Mouse (Mus musculus) MEL (cell line): ENCODE measurements at regions not wholly inside any gene's neighbourhood (a gene's known extent, or its start where the extent isn't known, plus 50 kb on each side); places are given as distances from the start of the nearest gene placed in this dataset.

Experiments used
- DNase-seq: peaks from one replicate; pipeline ENCODE4 v3.0.0; 2011; ENCODE audit warnings: low read depth, low spot score
- H3K27ac ChIP-seq: 2 replicates; pipeline ENCODE4 v1.5.1; 2012; ENCODE audit warnings: low read depth, mild to moderate bottlenecking, control low read depth, low read length, moderate library complexity; ENCODE audit not compliant: control insufficient read depth
- H3K27me3 ChIP-seq, 2 experiments: fragments of 150-350 bp in 1 of 2; sonication (generic) in 1 of 2; 2 replicates each; pipeline ENCODE4 v1.6.1; 2012; ENCODE audit warnings: low read length in 2 of 2, mild to moderate bottlenecking in 2 of 2, improper control_type of control experiment in 1 of 2, moderate library complexity in 1 of 2; ENCODE audit not compliant: insufficient read depth in 2 of 2, control insufficient read depth in 1 of 2
- H3K36me3 ChIP-seq, 2 experiments: 2 replicates each; pipeline ENCODE4 v1.6.1; 2012 to 2014; ENCODE audit warnings: low read length in 2 of 2, improper control_type of control experiment in 1 of 2, inconsistent platforms in 1 of 2, mild to moderate bottlenecking in 1 of 2; ENCODE audit not compliant: insufficient read depth in 2 of 2, control insufficient read depth in 1 of 2
- H3K4me1 ChIP-seq, 2 experiments: fragments of 150-350 bp in 1 of 2; sonication (generic) in 1 of 2; 2 replicates each; pipeline ENCODE4 v1.6.1; 2012; ENCODE audit warnings: low read length in 2 of 2, improper control_type of control experiment in 1 of 2, mild to moderate bottlenecking in 1 of 2; ENCODE audit not compliant: insufficient read depth in 2 of 2, control insufficient read depth in 1 of 2
- H3K4me3 ChIP-seq, 2 experiments: fragments of 150-350 bp in 1 of 2; sonication (generic) in 1 of 2; 2 replicates each; pipeline ENCODE4 v1.5.1; 2012; ENCODE audit warnings: low read depth in 2 of 2, low read length in 2 of 2, mild to moderate bottlenecking in 2 of 2, moderate library complexity in 2 of 2, control low read depth in 1 of 2, improper control_type of control experiment in 1 of 2; ENCODE audit not compliant: control insufficient read depth in 1 of 2, insufficient read depth in 1 of 2
- H3K79me2 ChIP-seq: 2 replicates; pipeline ENCODE4 v1.6.1; 2012; ENCODE audit warnings: mild to moderate bottlenecking, low read length, moderate library complexity; ENCODE audit not compliant: control insufficient read depth, poor library complexity, insufficient read depth
- H3K9ac ChIP-seq: 2 replicates; pipeline ENCODE4 v1.6.1; 2012; ENCODE audit warnings: low read depth, mild to moderate bottlenecking, control low read depth, low read length, moderate library complexity; ENCODE audit not compliant: control insufficient read depth, poor library complexity, severe bottlenecking
- H3K9me3 ChIP-seq: fragments of 150-350 bp; sonication (generic); replicated peaks from 2 replicates; pipeline ENCODE4 v1.6.1; 2012; ENCODE audit warnings: mild to moderate bottlenecking, low read length, improper control_type of control experiment, moderate library complexity; ENCODE audit not compliant: insufficient read depth
- BHLHE40 ChIP-seq: IDR thresholded peaks from 2 replicates; pipeline ENCODE4 v1.6.1; 2012; ENCODE audit warnings: low read depth, mild to moderate bottlenecking, inconsistent platforms, low read length, improper control_type of control experiment, borderline replicate concordance
- CTCF ChIP-seq, 3 experiments: IDR thresholded peaks in 2 of 3; conservative IDR thresholded peaks in 1 of 3; 2 replicates each; pipeline ENCODE4 v1.5.1; 2011 to 2012; ENCODE audit warnings: low read length in 3 of 3, low read depth in 2 of 3, mild to moderate bottlenecking in 2 of 3, improper control_type of control experiment in 1 of 3, inconsistent platforms in 1 of 3, mixed read lengths in 1 of 3, moderate library complexity in 1 of 3; ENCODE audit not compliant: control insufficient read depth in 1 of 3, insufficient read depth in 1 of 3, poor library complexity in 1 of 3, severe bottlenecking in 1 of 3
- GABPA ChIP-seq: IDR thresholded peaks from 2 replicates; pipeline ENCODE4 v1.6.1; 2012; ENCODE audit warnings: low read depth, mild to moderate bottlenecking, inconsistent platforms, low read length, improper control_type of control experiment, moderate library complexity
- JUND ChIP-seq: IDR thresholded peaks from 2 replicates; pipeline ENCODE4 v1.6.1; 2011; ENCODE audit warnings: low read depth, mild to moderate bottlenecking, improper control_type of control experiment, low read length
- KAT2A ChIP-seq: conservative IDR thresholded peaks from 2 replicates; pipeline ENCODE4 v1.6.1; 2012; ENCODE audit warnings: low read depth, low read length, improper control_type of control experiment, inconsistent platforms
- MAFK ChIP-seq: IDR thresholded peaks from 2 replicates; pipeline ENCODE4 v1.6.1; 2011; ENCODE audit warnings: low read depth, mild to moderate bottlenecking, low read length, improper control_type of control experiment, borderline replicate concordance
- MXI1 ChIP-seq: IDR thresholded peaks from 2 replicates; pipeline ENCODE4 v1.6.1; 2011; ENCODE audit warnings: mild to moderate bottlenecking, low read depth, low read length, improper control_type of control experiment
- MYB ChIP-seq: IDR thresholded peaks from 2 replicates; pipeline ENCODE4 v1.6.1; 2011; ENCODE audit warnings: mild to moderate bottlenecking, low read depth, low read length, improper control_type of control experiment
- NRF1 ChIP-seq: IDR thresholded peaks from 2 replicates; pipeline ENCODE4 v1.6.1; 2014; ENCODE audit warnings: low read depth, mild to moderate bottlenecking, inconsistent platforms, low read length, improper control_type of control experiment, moderate library complexity; ENCODE audit not compliant: poor library complexity, insufficient read depth, severe bottlenecking
- POLR2AphosphoS5 ChIP-seq: IDR thresholded peaks from 2 replicates; pipeline ENCODE4 v1.6.1; 2012; ENCODE audit warnings: low read depth, borderline replicate concordance, mild to moderate bottlenecking, inconsistent platforms, low read length, moderate library complexity, mixed read lengths
- RAD21 ChIP-seq: IDR thresholded peaks from 2 replicates; pipeline ENCODE4 v1.6.1; 2011; ENCODE audit warnings: mild to moderate bottlenecking, low read depth, low read length, improper control_type of control experiment
- SMC3 ChIP-seq: IDR thresholded peaks from 2 replicates; pipeline ENCODE4 v1.6.1; 2011; ENCODE audit warnings: low read depth, low read length, improper control_type of control experiment
- TAL1 ChIP-seq: IDR thresholded peaks from 2 replicates; pipeline ENCODE4 v1.6.1; 2012; ENCODE audit warnings: mild to moderate bottlenecking, inconsistent platforms, low read length, moderate library complexity, mixed read lengths
- TBP ChIP-seq: IDR thresholded peaks from 2 replicates; pipeline ENCODE4 v1.8.0; 2011; ENCODE audit warnings: low read depth, low read length, improper control_type of control experiment
- TCF12 ChIP-seq: IDR thresholded peaks from 2 replicates; pipeline ENCODE4 v1.6.1; 2014; ENCODE audit warnings: low read depth, mild to moderate bottlenecking, inconsistent platforms, low read length, improper control_type of control experiment, moderate library complexity
- UBTF ChIP-seq: IDR thresholded peaks from 2 replicates; pipeline ENCODE4 v1.6.1; 2012; ENCODE audit warnings: low read depth, mild to moderate bottlenecking, inconsistent platforms, low read length, improper control_type of control experiment, moderate library complexity, borderline replicate concordance; ENCODE audit not compliant: insufficient read depth
- USF2 ChIP-seq, 2 experiments: IDR thresholded peaks; 2 replicates each; pipeline ENCODE4 v1.6.1; 2011 to 2012; ENCODE audit warnings: improper control_type of control experiment in 2 of 2, low read length in 2 of 2, borderline replicate concordance in 1 of 2, inconsistent platforms in 1 of 2, low read depth in 1 of 2, mild to moderate bottlenecking in 1 of 2; ENCODE audit not compliant: insufficient read depth in 1 of 2
- ZC3H11A ChIP-seq: IDR thresholded peaks from 2 replicates; pipeline ENCODE4 v1.6.1; 2012; ENCODE audit warnings: low read depth, mild to moderate bottlenecking, inconsistent platforms, low read length, improper control_type of control experiment
- ZKSCAN1 ChIP-seq: IDR thresholded peaks from 2 replicates; pipeline ENCODE4 v1.6.1; 2012; ENCODE audit warnings: low read depth, mild to moderate bottlenecking, inconsistent platforms, low read length, improper control_type of control experiment, moderate library complexity
- ZMIZ1 ChIP-seq: IDR thresholded peaks from 2 replicates; pipeline ENCODE4 v1.6.1; 2012; ENCODE audit warnings: low read depth, mild to moderate bottlenecking, inconsistent platforms, low read length, improper control_type of control experiment, moderate library complexity
- ZNF384 ChIP-seq: IDR thresholded peaks from 2 replicates; pipeline ENCODE4 v1.6.1; 2012; ENCODE audit warnings: low read depth, mild to moderate bottlenecking, inconsistent platforms, low read length, improper control_type of control experiment

- Histone ChIP-seq H3K9me3 (no peaks in the 10 kb centered on the region), H3K27me3 (no peaks in the 10 kb centered on the region), H3K36me3 (no peaks in the 10 kb centered on the region), H3K79me2 (no peaks in the 10 kb centered on the region), H3K4me1 (no peaks in the 10 kb centered on the region), H3K4me3 (no peak overlapping the region), H3K9ac (no peak overlapping the region), H3K27ac (no peak overlapping the region)
- TF ChIP-seq SMC3 (peak; percentile 46), KAT2A (no peak), CTCF (IDR thresholded peaks at IDR 0.05 in 2 of 3, conservative IDR thresholded peaks at IDR 0.05 in 1 of 3; ENCODE audit: control insufficient read depth in 1 of 3, insufficient read depth in 1 of 3, low read depth in 2 of 3, low read length in 3 of 3, poor library complexity in 1 of 3, severe bottlenecking in 1 of 3) (peak; percentile 16 to 41 (median 39); a peak in 3 of 6 replicates)
- peak; percentile 14 for DNase-seq
These were observed 63.7 kb upstream of the Gm773 start for GRCm38 (mm10) chrX:56276348-56276747.

- Histone ChIP-seq H3K4me3 (no peak overlapping the region), H3K27ac (no peak overlapping the region), H3K9ac (no peak overlapping the region), H3K9me3 (no peaks in the 10 kb centered on the region), H3K79me2 (no peaks in the 10 kb centered on the region), H3K27me3 (no peaks in the 10 kb centered on the region), H3K4me1 (no peaks in the 10 kb centered on the region), H3K36me3 (no peaks in the 10 kb centered on the region)
- DNase-seq = peak; percentile 43
- TF ChIP-seq USF2 (IDR thresholded peaks at IDR 0.05; ENCODE audit: borderline replicate concordance in 1 of 2, insufficient read depth in 1 of 2, low read depth in 1 of 2, low read length in 2 of 2) (no peak), RAD21 (peak; percentile 56), TAL1 (no peak), JUND (no peak), POLR2AphosphoS5 (no peak), CTCF (IDR thresholded peaks at IDR 0.05 in 2 of 3, conservative IDR thresholded peaks at IDR 0.05 in 1 of 3; ENCODE audit: control insufficient read depth in 1 of 3, insufficient read depth in 1 of 3, low read depth in 2 of 3, low read length in 3 of 3, poor library complexity in 1 of 3, severe bottlenecking in 1 of 3) (peak in 2 of 3 experiments; percentile 44 to 49; a peak in 4 of 6 replicates), SMC3 (peak; percentile 37), ZC3H11A (peak; percentile 33), ZNF384 (no peak), BHLHE40 (no peak)
These were observed 61.5 kb upstream of the Gm773 start for GRCm38 (mm10) chrX:56274170-56274569.

- Histone ChIP-seq H3K4me3 (no peak overlapping the region), H3K9ac (no peak overlapping the region)
- TF ChIP-seq TBP (no peak), ZMIZ1 (no peak), MYB (no peak), UBTF (no peak), ZC3H11A (no peak), CTCF (IDR thresholded peaks at IDR 0.05 in 2 of 3, conservative IDR thresholded peaks at IDR 0.05 in 1 of 3; ENCODE audit: control insufficient read depth in 1 of 3, insufficient read depth in 1 of 3, low read depth in 2 of 3, low read length in 3 of 3, poor library complexity in 1 of 3, severe bottlenecking in 1 of 3) (no peak), MXI1 (no peak), SMC3 (no peak), ZKSCAN1 (no peak), KAT2A (no peak), TCF12 (no peak), RAD21 (no peak), GABPA (no peak), NRF1 (no peak), MAFK (no peak), JUND (no peak)
- TF ChIP-seq, all 39 proteins: peak for 0
- DNase-seq = no peak
- no peak overlapping the region for H3K27ac ChIP-seq
- H3K4me1 ChIP-seq = no peaks in the 10 kb centered on the region
- no peaks in the 10 kb centered on the region for H3K79me2 ChIP-seq
- no peaks in the 10 kb centered on the region for H3K27me3 ChIP-seq
- no peaks in the 10 kb centered on the region for H3K36me3 ChIP-seq
- no peaks in the 10 kb centered on the region for H3K9me3 ChIP-seq
These were observed 57.0 kb upstream of the Gm773 start for GRCm38 (mm10) chrX:56269706-56270105.
